Mouse (Mus musculus): Measurements from ENCODE around the gene Cyp2d22.

GRCm38 (mm10) chr15:82401516-82401915 lies 21.5 kb upstream of the Cyp2d22 start:
- TF ChIP-seq CTCF (IDR thresholded peaks at IDR 0.05; ENCODE audit: low read depth, low read length) = no peak
- no peak for TF ChIP-seq POLR2A (IDR thresholded peaks at IDR 0.05; ENCODE audit: borderline replicate concordance, low read depth, low read length)
